Mouse (Mus musculus) left cerebral cortex, adult 6 months (tissue): ENCODE data around the gene Cd44. TPM values are rescaled to one million over a fixed set of nuclear protein-coding genes. Genes with fewer than 3 reads are reported as not detected.

Experiments
- long read RNA-seq, 2 experiments: library from polyadenylated mRNA; unstranded; transcript quantifications; one replicate each; pipeline ENCODE4 v2.0.0; 2019 to 2020
- polyA plus RNA-seq: library from polyadenylated mRNA; unstranded; fragments of <200 nt; fragmentation: Nextera tagmentation; gene quantifications from 2 replicates; pipeline ENCODE4 v1.2.3, GENCODE M21; 2021

Gene Cd44
- polyA plus RNA-seq: 1.1 and 2.1 TPM in 2 replicates
- long read RNA-seq, experiment 1, transcript Cd44-203 (9 exons, 2,848 nt): major isoform, 8 of 10 reads
- long read RNA-seq, experiment 1, partial matches to known transcripts: 0 of 10 reads
- long read RNA-seq, experiment 1, other reads (novel, unspliced or antisense): 1 of 10 reads
- long read RNA-seq, experiment 2, partial matches to known transcripts: 0 of 4 reads
- long read RNA-seq, experiment 2, other reads (novel, unspliced or antisense): 1 of 4 reads

GRCm38 (mm10) chr2:102900875-102901827, at the start of gene Cd44:
Gene Cd44, minus strand, starts transcription at chr2:102901665.

Other genes starting within 250 kb of the Cd44 start
- gene Slc1a2, start 243.0 kb downstream of the Cd44 start, polyA plus RNA-seq: 207 and 230 TPM in 2 replicates
- gene Pdhx, start 171.8 kb upstream of the Cd44 start, polyA plus RNA-seq: 42.3 and 56.9 TPM in 2 replicates
- gene Apip, start 172.0 kb upstream of the Cd44 start, polyA plus RNA-seq: 50.2 and 53.6 TPM in 2 replicates